Mouse (Mus musculus) heart, postnatal 10 days (tissue): ENCODE results near the gene St7. TPM values are rescaled to one million over a fixed set of nuclear protein-coding genes. Genes with fewer than 3 reads are reported as not detected.

Experiments used
- total RNA-seq, 2 experiments: library from RNA; stranded (reverse); gene quantifications; 2 replicates each; pipeline ENCODE4 v1.2.3; 2021

St7 gene
- total RNA-seq, 2 experiments from 2014 or later = 29.8 to 30.7 TPM

Other genes with a start within 250 kb of the St7 start
- 1 to 10 TPM; 3.1 to 4.7 TPM for gene Met, start 229.1 kb upstream of the St7 start, total RNA-seq
- gene Capza2, start 56.7 kb upstream of the St7 start, total RNA-seq = 100 to 1,000 TPM; 164 to 173 TPM